Mouse (Mus musculus) heart, postnatal 10 days (tissue): ENCODE measurements at regions not wholly inside any gene's neighbourhood (a gene's known extent, or its start where the extent isn't known, plus 50 kb on each side); places are given as distances from the start of the nearest gene placed in this dataset.
A peak's percentile ranks its signal among the peaks of the same experiment; 100 is the strongest.

Experiments
- DNase-seq, 2 experiments: peaks; one replicate each; pipeline ENCODE4 v3.0.0; 2021
- intact Hi-C: fragments of 180-260 bp; cut with DNase I; formaldehyde crosslinking; loops from one replicate; pipeline ENCODE4 v1.15.1; 2025

GRCm38 (mm10) chr2:166215610-166216511, 60.4 kb upstream of the Sulf2 start:
- intact Hi-C loops: no loop called here
- no peak for DNase-seq

GRCm38 (mm10) chr2:166215191-166215590, 59.7 kb upstream of the Sulf2 start:
- intact Hi-C loops: no loop called here
- DNase-seq: no peak

GRCm38 (mm10) chr2:166207145-166207508, 51.7 kb upstream of the Sulf2 start:
- DNase-seq: peak; percentile 26 to 48

GRCm38 (mm10) chr2:166206396-166207144, 51.1 kb upstream of the Sulf2 start:
- no peak for DNase-seq

More at GRCm38 (mm10) chr2:166207145-166207508, 51.7 kb upstream of the Sulf2 start:
- intact Hi-C loops: no loop called here

More at GRCm38 (mm10) chr2:166206396-166207144, 51.1 kb upstream of the Sulf2 start:
- intact Hi-C loops: no loop called here
